Mouse (Mus musculus): ENCODE results near the gene Ninj2. TPM values are rescaled to one million over a fixed set of nuclear protein-coding genes. Genes with fewer than 3 reads are reported as not detected.

Ninj2 gene
- polyA plus RNA-seq, 1 experiment from 2014 or later = 0.31 TPM

- ATAC-seq (no peak), DNase-seq (ENCODE audit: low read depth, low spot score) (no peak)
- ChIA-PET POLR2A (interaction anchor here (0.7 kb wide), 1 partner anchor 209 kb away, joined by 3 read pairs; no protein-coding TSS in a partner anchor), CTCF (interaction anchor here (0.9 kb wide), 3 partner anchors 9 to 14 kb away, joined by 3 read pairs; no protein-coding TSS in a partner anchor)
- TF ChIP-seq CTCF (IDR thresholded peaks at IDR 0.05) = no peak
- in situ Hi-C loops (cut with MboI; ENCODE audit: low pct_unique_long_range_greater_than_20kb) = no loop called here
- H3K27me3 ChIP-seq = no peaks in the 10 kb centered on the region
These were observed 148.3 kb downstream of the Ninj2 start for GRCm38 (mm10) chr6:120241453-120241852.

DNA sequence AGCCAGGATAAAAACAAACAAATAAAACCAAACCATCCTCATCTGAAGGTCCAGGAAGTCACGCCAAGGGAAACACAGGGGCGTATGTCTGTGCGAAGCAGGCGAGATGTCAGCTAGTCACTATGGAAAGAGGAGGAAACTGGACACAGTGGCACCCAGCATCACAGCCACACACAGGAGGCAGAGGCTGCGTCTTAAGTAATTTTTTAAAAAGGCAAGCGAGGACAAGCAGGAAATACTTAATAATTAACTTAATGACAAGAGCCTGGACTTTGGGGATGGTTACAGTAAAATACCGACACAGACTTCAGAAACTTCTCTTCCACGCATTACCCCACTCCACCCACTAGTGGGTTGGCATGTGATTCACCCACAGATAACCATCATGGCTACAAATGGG lies 149.4 kb downstream of the Ninj2 start:
- DNase-seq (ENCODE audit: low read depth, low spot score) = no peak
- ChIA-PET POLR2A (no interaction called here), CTCF (no interaction called here)
- no peaks in the 10 kb centered on the region for H3K27me3 ChIP-seq
- in situ Hi-C loops (cut with MboI; ENCODE audit: low pct_unique_long_range_greater_than_20kb) = no loop called here
- no peak for ATAC-seq
- TF ChIP-seq CTCF (IDR thresholded peaks at IDR 0.05) = no peak

DNA sequence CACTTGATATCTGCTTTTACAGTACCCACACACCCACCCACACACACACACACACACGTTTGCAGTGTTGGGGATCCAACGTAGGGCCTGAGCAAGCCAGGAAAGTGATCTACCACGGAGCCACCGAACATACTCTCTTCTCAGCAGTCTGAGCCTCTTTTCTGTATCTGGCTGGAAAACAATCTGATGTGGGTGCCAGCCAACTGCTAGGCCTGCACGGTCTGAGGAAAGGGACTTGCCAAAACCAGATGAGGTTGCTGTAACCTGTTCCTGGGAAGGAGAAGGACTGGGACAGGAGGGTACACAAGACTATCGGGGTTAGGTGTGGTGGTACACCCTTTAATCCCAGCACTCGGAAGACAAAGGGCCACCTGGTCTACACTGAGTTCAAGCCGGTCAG lies 150.1 kb downstream of the Ninj2 start:
- TF ChIP-seq CTCF (IDR thresholded peaks at IDR 0.05) = no peak
- ChIA-PET POLR2A (no interaction called here), CTCF (no interaction called here)
- no peak for DNase-seq (ENCODE audit: low read depth, low spot score)
- H3K27me3 ChIP-seq = no peaks in the 10 kb centered on the region
- no peak for ATAC-seq
- in situ Hi-C loops (cut with MboI; ENCODE audit: low pct_unique_long_range_greater_than_20kb) = no loop called here

DNA sequence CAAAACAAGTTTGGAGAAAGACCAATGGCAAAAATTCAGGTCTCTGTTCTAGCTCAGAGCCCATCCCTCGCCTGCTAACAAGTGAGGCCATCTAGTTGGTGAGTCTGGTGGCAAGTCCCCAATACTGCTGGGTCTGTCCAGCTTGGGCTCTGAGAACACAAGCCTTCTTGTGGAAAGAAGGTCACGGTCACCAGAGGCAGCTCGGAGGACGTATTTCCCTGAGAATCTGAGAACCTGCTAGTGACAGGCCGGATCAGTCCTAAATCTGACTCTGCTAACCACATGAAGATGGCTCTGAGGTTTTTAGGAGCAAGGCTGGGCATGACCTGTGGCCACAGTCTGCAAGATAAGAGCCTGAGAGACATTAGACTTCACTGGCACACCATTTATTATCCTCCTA lies 153.5 kb downstream of the Ninj2 start:
- DNase-seq (ENCODE audit: low read depth, low spot score) (no peak), ATAC-seq (no peak)
- ChIA-PET POLR2A (no interaction called here), CTCF (interaction anchor here (0.9 to 2.2 kb wide), 3 partner anchors 11 to 32 kb away, joined by 3 to 5 read pairs (median 3); no protein-coding TSS in a partner anchor)
- no peak for TF ChIP-seq CTCF (IDR thresholded peaks at IDR 0.05)
- in situ Hi-C loops (cut with MboI; ENCODE audit: low pct_unique_long_range_greater_than_20kb) = no loop called here
- H3K27me3 ChIP-seq = no peaks in the 10 kb centered on the region

DNA sequence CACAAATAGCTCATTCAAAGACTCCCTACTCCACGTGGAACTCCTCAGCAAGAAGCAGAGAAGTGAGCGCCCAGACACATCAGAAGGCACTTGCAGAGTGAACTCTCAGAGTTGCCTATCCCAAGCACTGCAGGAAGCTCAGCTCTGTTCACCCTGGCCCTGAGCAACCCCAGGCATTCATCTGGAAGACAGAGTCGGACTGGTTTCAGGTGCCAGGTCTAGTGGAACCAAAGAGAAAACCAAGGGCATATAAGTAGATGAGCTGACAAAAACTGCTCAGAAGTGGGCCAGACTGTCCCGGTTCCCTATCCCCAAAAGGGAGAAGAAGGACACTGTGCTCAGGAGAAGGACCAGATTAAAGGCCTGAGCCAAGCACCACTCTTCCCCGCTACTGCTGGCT lies 156.7 kb downstream of the Ninj2 start:
- H3K27me3 ChIP-seq = no peaks in the 10 kb centered on the region
- ChIA-PET CTCF (interaction anchor here (1.5 kb wide), 1 partner anchor 31 kb away, joined by 4 read pairs; no protein-coding TSS in a partner anchor), POLR2A (no interaction called here)
- ATAC-seq (no peak), DNase-seq (ENCODE audit: low read depth, low spot score) (no peak)
- in situ Hi-C loops (cut with MboI; ENCODE audit: low pct_unique_long_range_greater_than_20kb) = no loop called here
- TF ChIP-seq CTCF (IDR thresholded peaks at IDR 0.05) = no peak

Other genes with a start within 250 kb of the Ninj2 start
- gene Erc1, start 245.2 kb upstream of the Ninj2 start, polyA plus RNA-seq (2021) = 23.3 TPM
- gene Rad52, start 190.7 kb upstream of the Ninj2 start, polyA plus RNA-seq (2021) = 23.8 TPM
- gene Wnk1, start 54.7 kb upstream of the Ninj2 start, polyA plus RNA-seq (2021) = 251 TPM
- gene D330020A13Rik, start 201.0 kb downstream of the Ninj2 start, polyA plus RNA-seq (2021) = 1.1 TPM
- gene B4galnt3, start 201.2 kb downstream of the Ninj2 start, polyA plus RNA-seq (2021) = 5.3 TPM

All from Patski (cell line).